Mouse (Mus musculus): ENCODE measurements around the gene 1810049J17Rik. TPM values are rescaled to one million over a fixed set of nuclear protein-coding genes. Genes with fewer than 3 reads are reported as not detected.

Gene 1810049J17Rik
- polyA plus RNA-seq, 1 experiment from 2014 or later, result 1.4 TPM

- H3K36me3 ChIP-seq (ENCODE audit: control insufficient read depth, insufficient read depth), result no peaks in the 10 kb centered on the region
- no peaks in the 10 kb centered on the region for H3K27me3 ChIP-seq (ENCODE audit: control insufficient read depth, insufficient read depth, low read depth, low read length)
- peak overlapping the region; percentile 15; the same call in 1 of the 2 replicates for H3K27ac ChIP-seq (ENCODE audit: low read length)
- WGBS (ENCODE audit: insufficient replicate concordance), result 35% methylated on average over 4 of the region's 4 CpGs
- no peaks in the 10 kb centered on the region for H3K9me3 ChIP-seq (replicated peaks; ENCODE audit: control insufficient read depth, low read length)
- H3K9ac ChIP-seq (ENCODE audit: low read depth, low read length), result no peak overlapping the region
- H3K4me3 ChIP-seq (ENCODE audit: low read depth, low read length), result no peak overlapping the region
- ATAC-seq (ENCODE audit: low read depth), result peak; percentile 45
- peaks cover 47% of the 10 kb centered on the region for H3K4me1 ChIP-seq (ENCODE audit: control insufficient read depth, low read depth, low read length)
- H3K4me2 ChIP-seq (ENCODE audit: low read depth, low read length), result no peak overlapping the region
Measured at GRCm38 (mm10) chr15:12337030-12337778, 15.5 kb upstream of the 1810049J17Rik start.

GRCm38 (mm10) chr15:12334381-12334780 is 12.7 kb upstream of the 1810049J17Rik start:
- no peaks in the 10 kb centered on the region for H3K36me3 ChIP-seq (ENCODE audit: control insufficient read depth, insufficient read depth)
- H3K27me3 ChIP-seq (ENCODE audit: control insufficient read depth, insufficient read depth, low read depth, low read length), result no peaks in the 10 kb centered on the region
- 0 out of 2 replicates have a peak overlapping the region, but pooled peaks have one; percentile 20 for H3K27ac ChIP-seq (ENCODE audit: low read length)
- H3K4me2 ChIP-seq (ENCODE audit: low read depth, low read length), result no peak overlapping the region
- H3K9me3 ChIP-seq (replicated peaks; ENCODE audit: control insufficient read depth, low read length), result no peaks in the 10 kb centered on the region
- no peak overlapping the region for H3K9ac ChIP-seq (ENCODE audit: low read depth, low read length)
- peaks cover 34% of the 10 kb centered on the region for H3K4me1 ChIP-seq (ENCODE audit: control insufficient read depth, low read depth, low read length)
- WGBS (ENCODE audit: insufficient replicate concordance), result 64% methylated on average over 4 of the region's 4 CpGs
- ATAC-seq (ENCODE audit: low read depth), result no peak
- H3K4me3 ChIP-seq (ENCODE audit: low read depth, low read length), result no peak overlapping the region

GRCm38 (mm10) chr15:12331300-12331699 is 9.6 kb upstream of the 1810049J17Rik start:
- no peaks in the 10 kb centered on the region; the same call in 1 of the 2 replicates for H3K36me3 ChIP-seq (ENCODE audit: control insufficient read depth, insufficient read depth)
- peaks cover 23% of the 10 kb centered on the region for H3K4me1 ChIP-seq (ENCODE audit: control insufficient read depth, low read depth, low read length)
- no peak overlapping the region for H3K4me2 ChIP-seq (ENCODE audit: low read depth, low read length)
- no peak overlapping the region for H3K27ac ChIP-seq (ENCODE audit: low read length)
- H3K4me3 ChIP-seq (ENCODE audit: low read depth, low read length), result no peak overlapping the region
- H3K9ac ChIP-seq (ENCODE audit: low read depth, low read length), result no peak overlapping the region
- 50% methylated on average over 1 of the region's 1 CpGs for WGBS (ENCODE audit: insufficient replicate concordance)
- ATAC-seq (ENCODE audit: low read depth), result no peak
- no peaks in the 10 kb centered on the region for H3K27me3 ChIP-seq (ENCODE audit: control insufficient read depth, insufficient read depth, low read depth, low read length)
- H3K9me3 ChIP-seq (replicated peaks; ENCODE audit: control insufficient read depth, low read length), result no peaks in the 10 kb centered on the region

- no peak overlapping the region for H3K9ac ChIP-seq (ENCODE audit: low read depth, low read length)
- H3K27me3 ChIP-seq (ENCODE audit: control insufficient read depth, insufficient read depth, low read depth, low read length), result no peaks in the 10 kb centered on the region
- peaks cover 25% of the 10 kb centered on the region for H3K4me1 ChIP-seq (ENCODE audit: control insufficient read depth, low read depth, low read length)
- no peak overlapping the region for H3K27ac ChIP-seq (ENCODE audit: low read length)
- no peak overlapping the region for H3K4me2 ChIP-seq (ENCODE audit: low read depth, low read length)
- no peak for ATAC-seq (ENCODE audit: low read depth)
- no peak overlapping the region for H3K4me3 ChIP-seq (ENCODE audit: low read depth, low read length)
- H3K9me3 ChIP-seq (replicated peaks; ENCODE audit: control insufficient read depth, low read length), result no peaks in the 10 kb centered on the region
- no peaks in the 10 kb centered on the region; the same call in 1 of the 2 replicates for H3K36me3 ChIP-seq (ENCODE audit: control insufficient read depth, insufficient read depth)
Measured at GRCm38 (mm10) chr15:12330892-12331291, 9.2 kb upstream of the 1810049J17Rik start.

DNA sequence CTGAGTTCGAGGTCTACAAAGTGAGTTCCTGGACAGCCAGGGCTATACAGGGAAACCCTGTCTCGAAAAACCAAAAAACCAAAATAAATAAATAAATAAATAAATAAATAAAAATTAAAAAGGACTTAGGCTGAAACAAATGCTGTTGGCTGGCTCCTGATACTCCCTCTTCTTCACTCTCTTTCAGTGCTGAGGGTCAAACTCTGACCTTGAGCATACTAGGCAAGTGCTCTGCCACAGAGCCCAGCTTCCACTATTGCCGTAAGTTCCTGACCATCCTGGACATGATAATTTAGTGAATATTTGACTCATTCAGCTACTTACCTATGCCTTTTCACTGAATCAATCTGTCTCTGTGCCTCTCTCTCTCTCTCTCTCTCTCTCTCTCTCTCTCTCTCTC is 8.7 kb upstream of the 1810049J17Rik start:
- ATAC-seq (ENCODE audit: low read depth), result no peak
- H3K4me1 ChIP-seq (ENCODE audit: control insufficient read depth, low read depth, low read length), result peaks cover 27% of the 10 kb centered on the region
- no peaks in the 10 kb centered on the region for H3K9me3 ChIP-seq (replicated peaks; ENCODE audit: control insufficient read depth, low read length)
- no peak overlapping the region for H3K4me3 ChIP-seq (ENCODE audit: low read depth, low read length)
- no peak overlapping the region for H3K27ac ChIP-seq (ENCODE audit: low read length)
- H3K36me3 ChIP-seq (ENCODE audit: control insufficient read depth, insufficient read depth), result no peaks in the 10 kb centered on the region; the same call in 1 of the 2 replicates
- H3K27me3 ChIP-seq (ENCODE audit: control insufficient read depth, insufficient read depth, low read depth, low read length), result no peaks in the 10 kb centered on the region
- no peak overlapping the region for H3K4me2 ChIP-seq (ENCODE audit: low read depth, low read length)
- H3K9ac ChIP-seq (ENCODE audit: low read depth, low read length), result no peak overlapping the region
- WGBS (ENCODE audit: insufficient replicate concordance), result 73% methylated on average over 3 of the region's 3 CpGs

- Histone ChIP-seq H3K27ac (ENCODE audit: low read length) (no peak overlapping the region), H3K4me3 (ENCODE audit: low read depth, low read length) (no peak overlapping the region), H3K4me2 (ENCODE audit: low read depth, low read length) (0 out of 2 replicates have a peak overlapping the region, but pooled peaks have one; percentile 14), H3K36me3 (ENCODE audit: control insufficient read depth, insufficient read depth) (no peaks in the 10 kb centered on the region; the same call in 1 of the 2 replicates), H3K27me3 (ENCODE audit: control insufficient read depth, insufficient read depth, low read depth, low read length) (no peaks in the 10 kb centered on the region), H3K9ac (ENCODE audit: low read depth, low read length) (no peak overlapping the region), H3K9me3 (replicated peaks; ENCODE audit: control insufficient read depth, low read length) (no peaks in the 10 kb centered on the region), H3K4me1 (ENCODE audit: control insufficient read depth, low read depth, low read length) (peaks cover 24% of the 10 kb centered on the region)
- no peak for ATAC-seq (ENCODE audit: low read depth)
- 92% methylated on average over 1 of the region's 1 CpGs for WGBS (ENCODE audit: insufficient replicate concordance)
Measured at GRCm38 (mm10) chr15:12324326-12324725, 2.6 kb upstream of the 1810049J17Rik start.

GRCm38 (mm10) chr15:12322676-12323402 is 1.1 kb upstream of the 1810049J17Rik start:
- no peak for ATAC-seq (ENCODE audit: low read depth)
- Histone ChIP-seq H3K4me2 (ENCODE audit: low read depth, low read length) (peak overlapping the region; percentile 80), H3K27me3 (ENCODE audit: control insufficient read depth, insufficient read depth, low read depth, low read length) (no peaks in the 10 kb centered on the region; the same call in 1 of the 2 replicates), H3K9ac (ENCODE audit: low read depth, low read length) (peak overlapping the region; percentile 99), H3K4me1 (ENCODE audit: control insufficient read depth, low read depth, low read length) (peaks cover 24% of the 10 kb centered on the region), H3K4me3 (ENCODE audit: low read depth, low read length) (peak overlapping the region; percentile 99), H3K27ac (ENCODE audit: low read length) (no peak overlapping the region), H3K9me3 (replicated peaks; ENCODE audit: control insufficient read depth, low read length) (no peaks in the 10 kb centered on the region), H3K36me3 (ENCODE audit: control insufficient read depth, insufficient read depth) (no peaks in the 10 kb centered on the region)
- 10% methylated on average over 9 of the region's 9 CpGs for WGBS (ENCODE audit: insufficient replicate concordance)

- H3K9ac ChIP-seq (ENCODE audit: low read depth, low read length), result peak within 1 kb of the TSS; percentile 99
- H3K27me3 ChIP-seq (ENCODE audit: control insufficient read depth, insufficient read depth, low read depth, low read length), result no peaks in the 10 kb centered on the region; the same call in 1 of the 2 replicates
- H3K36me3 ChIP-seq (ENCODE audit: control insufficient read depth, insufficient read depth), result no peaks in the 10 kb centered on the region
- WGBS (ENCODE audit: insufficient replicate concordance), result under 1% methylated on average over 62 of the region's 74 CpGs
- peak within 1 kb of the TSS; percentile 80 for H3K4me2 ChIP-seq (ENCODE audit: low read depth, low read length)
- H3K4me3 ChIP-seq (ENCODE audit: low read depth, low read length), result peak within 1 kb of the TSS; percentile 99
- H3K27ac ChIP-seq (ENCODE audit: low read length), result peak within 1 kb of the TSS; percentile 94
- H3K9me3 ChIP-seq (replicated peaks; ENCODE audit: control insufficient read depth, low read length), result no peaks in the 10 kb centered on the region
- ATAC-seq (ENCODE audit: low read depth), result peak; percentile 89
- H3K4me1 ChIP-seq (ENCODE audit: control insufficient read depth, low read depth, low read length), result peaks cover 22% of the 10 kb centered on the region
Measured at GRCm38 (mm10) chr15:12321091-12321787, 460 bp downstream of the 1810049J17Rik start, which contains the start of gene Golph3. Gene Golph3 (plus strand): TSS chr15:12321450.
